Mouse (Mus musculus) lung, postnatal 0 days (tissue): ENCODE measurements around the gene Tmem140.

Experiments used
- CTCF ChIP-seq: IDR thresholded peaks from 2 replicates; pipeline ENCODE4 v1.5.1; 2016; ENCODE audit warnings: antibody characterized with exemption, mild to moderate bottlenecking
- EP300 ChIP-seq: IDR thresholded peaks from 2 replicates; pipeline ENCODE4 v1.6.1; 2016; ENCODE audit warnings: antibody characterized with exemption, mild to moderate bottlenecking, control low read depth

GRCm38 (mm10) chr6:34907121-34907614, 44.2 kb downstream of the Tmem140 start:
- no peak for TF ChIP-seq CTCF
- no peak for TF ChIP-seq EP300
